Mouse (Mus musculus): Measurements from ENCODE around the gene Sympk. TPM values are rescaled to one million over a fixed set of nuclear protein-coding genes. Genes with fewer than 3 reads are reported as not detected.

Gene Sympk
- polyA plus RNA-seq, 1 experiment = 113 TPM

DNA sequence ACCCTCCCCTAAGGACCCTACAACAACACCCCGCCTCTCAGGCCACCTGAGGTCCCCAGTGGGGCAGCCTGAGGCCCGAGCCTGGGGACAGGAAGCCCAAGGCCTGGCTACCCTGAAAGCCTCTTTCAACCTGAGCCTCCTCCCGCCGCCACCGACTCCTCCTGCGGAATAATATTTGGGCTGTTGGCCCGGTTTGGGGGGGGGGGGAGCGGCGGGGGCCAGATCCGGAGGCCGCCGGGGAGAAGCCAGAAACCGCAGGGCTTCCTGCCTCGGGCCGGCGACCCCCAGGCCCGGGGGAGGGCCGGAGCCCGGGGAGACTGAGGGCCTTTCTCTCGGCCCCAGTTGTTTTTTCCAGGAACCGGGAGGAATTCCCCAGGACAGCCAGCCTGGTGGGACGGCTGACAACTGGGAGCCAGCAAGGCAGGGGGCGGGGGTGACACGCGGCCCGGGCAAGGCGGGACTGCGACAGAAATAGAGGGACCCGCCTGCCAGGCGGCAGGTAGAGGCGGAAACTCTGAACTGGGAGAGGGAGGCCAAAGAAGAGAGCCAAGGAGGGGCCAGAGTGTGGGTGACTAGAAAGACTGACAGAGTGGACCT is 12.1 kb upstream of the Sympk start:
- Histone ChIP-seq H3K4me3 (replicated peaks; ENCODE audit: insufficient read depth, low read depth, low read length) (peak overlapping the region; percentile 53), H3K27ac (ENCODE audit: insufficient read depth, low read length) (peak overlapping the region; percentile 68), H3K4me1 (ENCODE audit: control insufficient read depth, insufficient read depth, low read length) (no peaks in the 10 kb centered on the region), H3K27me3 (ENCODE audit: control insufficient read depth, insufficient read depth, low read length) (no peaks in the 10 kb centered on the region)
- TF ChIP-seq CTCF (IDR thresholded peaks at IDR 0.05; ENCODE audit: borderline replicate concordance, insufficient read depth, low read depth, low read length) = no peak
- TF ChIP-seq POLR2A (IDR thresholded peaks at IDR 0.05; ENCODE audit: borderline replicate concordance, insufficient read depth, low read length) = no peak
- peak; percentile 44 to 57 for DNase-seq
- WGBS = 2% methylated on average over 29 of the region's 31 CpGs

DNA sequence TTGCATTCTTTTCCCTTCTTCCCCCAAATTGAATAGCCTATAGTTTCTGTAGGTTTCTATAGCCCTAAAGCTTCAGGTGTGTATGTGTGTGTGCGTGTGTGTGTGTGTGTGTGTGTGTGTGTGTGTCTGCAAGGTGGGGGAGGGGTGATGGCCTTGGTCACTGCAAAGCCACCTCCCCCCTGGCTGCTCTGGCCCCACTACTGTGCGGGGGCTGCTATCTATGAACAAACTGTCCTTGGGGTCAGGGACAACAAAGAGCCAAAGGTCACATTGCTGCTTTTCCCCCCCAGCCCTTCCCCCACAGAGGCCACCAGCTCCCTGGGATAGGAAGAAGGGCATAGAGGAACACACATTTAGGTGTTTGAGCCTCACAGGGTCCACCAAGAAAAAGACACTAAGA is 11.3 kb upstream of the Sympk start:
- no peaks in the 10 kb centered on the region for H3K27me3 ChIP-seq (ENCODE audit: control insufficient read depth, insufficient read depth, low read length)
- TF ChIP-seq POLR2A (IDR thresholded peaks at IDR 0.05; ENCODE audit: borderline replicate concordance, insufficient read depth, low read length) = no peak
- TF ChIP-seq CTCF (IDR thresholded peaks at IDR 0.05; ENCODE audit: borderline replicate concordance, insufficient read depth, low read depth, low read length) = no peak
- H3K27ac ChIP-seq (ENCODE audit: insufficient read depth, low read length) = no peak overlapping the region
- H3K4me3 ChIP-seq (replicated peaks; ENCODE audit: insufficient read depth, low read depth, low read length) = no peak overlapping the region
- no peak for DNase-seq
- WGBS = 65% methylated on average over 2 of the region's 2 CpGs
- H3K4me1 ChIP-seq (ENCODE audit: control insufficient read depth, insufficient read depth, low read length) = no peaks in the 10 kb centered on the region

DNA sequence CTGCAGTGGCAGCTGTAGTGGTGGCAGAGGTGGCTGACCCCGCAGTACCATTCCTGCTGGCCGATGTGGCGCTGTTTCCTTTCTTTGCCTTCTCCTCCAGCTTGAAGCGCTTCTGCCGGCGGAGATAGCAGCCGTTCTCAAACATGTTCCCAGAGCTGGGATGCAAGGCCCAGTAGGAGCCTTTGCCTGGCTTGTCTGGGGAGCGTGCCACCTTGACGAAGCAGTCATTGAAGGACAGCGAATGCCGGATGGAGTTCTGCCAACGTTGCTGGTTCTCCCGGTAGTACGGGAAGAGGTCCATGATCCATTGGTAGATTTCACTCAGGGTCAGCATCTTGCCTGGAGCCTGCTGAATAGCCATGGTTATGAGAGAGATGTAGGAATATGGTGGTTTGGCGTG is 9.7 kb upstream of the Sympk start:
- no peak for DNase-seq
- WGBS = 67% methylated on average over 15 of the region's 15 CpGs
- Histone ChIP-seq H3K4me3 (replicated peaks; ENCODE audit: insufficient read depth, low read depth, low read length) (no peak overlapping the region), H3K27me3 (ENCODE audit: control insufficient read depth, insufficient read depth, low read length) (no peaks in the 10 kb centered on the region), H3K27ac (ENCODE audit: insufficient read depth, low read length) (no peak overlapping the region), H3K4me1 (ENCODE audit: control insufficient read depth, insufficient read depth, low read length) (no peaks in the 10 kb centered on the region)
- no peak for TF ChIP-seq POLR2A (IDR thresholded peaks at IDR 0.05; ENCODE audit: borderline replicate concordance, insufficient read depth, low read length)
- no peak for TF ChIP-seq CTCF (IDR thresholded peaks at IDR 0.05; ENCODE audit: borderline replicate concordance, insufficient read depth, low read depth, low read length)

DNA sequence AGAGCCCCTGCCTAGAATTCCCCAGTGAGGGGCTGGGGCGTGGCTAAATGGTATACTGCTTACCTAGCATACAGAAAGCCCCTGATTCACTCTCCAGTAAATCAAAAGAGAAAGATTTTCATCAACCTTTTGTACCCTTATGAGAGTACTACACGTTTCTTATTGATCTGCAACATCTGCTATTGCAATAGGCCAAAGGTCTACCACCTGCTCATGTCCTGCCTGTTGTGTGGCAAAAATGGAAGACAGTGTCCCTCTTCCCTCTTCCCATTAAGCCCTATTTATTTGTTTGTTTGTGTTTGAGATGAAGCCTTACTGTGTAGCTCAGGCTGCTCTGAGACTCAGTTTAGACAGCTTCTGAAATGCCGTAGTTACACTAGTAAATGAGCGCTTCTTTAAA is 8.1 kb upstream of the Sympk start:
- no peak overlapping the region for H3K27ac ChIP-seq (ENCODE audit: insufficient read depth, low read length)
- no peak for DNase-seq
- H3K27me3 ChIP-seq (ENCODE audit: control insufficient read depth, insufficient read depth, low read length) = no peaks in the 10 kb centered on the region
- TF ChIP-seq CTCF (IDR thresholded peaks at IDR 0.05; ENCODE audit: borderline replicate concordance, insufficient read depth, low read depth, low read length) = no peak
- WGBS = 83% methylated on average over 4 of the region's 4 CpGs
- H3K4me3 ChIP-seq (replicated peaks; ENCODE audit: insufficient read depth, low read depth, low read length) = no peak overlapping the region
- no peaks in the 10 kb centered on the region for H3K4me1 ChIP-seq (ENCODE audit: control insufficient read depth, insufficient read depth, low read length)

DNA sequence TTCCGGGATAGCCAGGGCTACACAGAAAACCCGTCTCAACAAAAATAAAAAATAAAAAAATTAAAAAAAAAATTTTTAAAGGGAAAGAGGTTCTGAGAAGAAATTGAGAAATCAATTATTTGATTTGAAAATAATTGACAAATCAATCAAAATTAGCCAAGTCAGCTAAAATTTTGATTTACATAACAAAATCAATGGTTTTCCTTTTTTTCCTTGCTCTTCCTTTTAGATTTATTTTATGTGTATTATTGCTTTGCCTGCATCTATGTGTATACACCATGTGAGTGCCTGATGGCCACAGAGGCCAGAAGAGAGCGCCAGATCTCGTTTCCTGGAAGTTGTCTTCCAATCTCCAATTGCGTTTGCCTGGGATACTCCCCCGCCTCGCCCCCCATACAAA is 6.3 kb upstream of the Sympk start:
- WGBS = 91% methylated on average over 7 of the region's 7 CpGs
- TF ChIP-seq CTCF (IDR thresholded peaks at IDR 0.05; ENCODE audit: borderline replicate concordance, insufficient read depth, low read depth, low read length) (no peak), POLR2A (IDR thresholded peaks at IDR 0.05; ENCODE audit: borderline replicate concordance, insufficient read depth, low read length) (no peak)
- no peak overlapping the region for H3K27ac ChIP-seq (ENCODE audit: insufficient read depth, low read length)
- no peaks in the 10 kb centered on the region for H3K4me1 ChIP-seq (ENCODE audit: control insufficient read depth, insufficient read depth, low read length)
- no peaks in the 10 kb centered on the region for H3K27me3 ChIP-seq (ENCODE audit: control insufficient read depth, insufficient read depth, low read length)
- H3K4me3 ChIP-seq (replicated peaks; ENCODE audit: insufficient read depth, low read depth, low read length) = no peak overlapping the region
- DNase-seq = no peak

DNA sequence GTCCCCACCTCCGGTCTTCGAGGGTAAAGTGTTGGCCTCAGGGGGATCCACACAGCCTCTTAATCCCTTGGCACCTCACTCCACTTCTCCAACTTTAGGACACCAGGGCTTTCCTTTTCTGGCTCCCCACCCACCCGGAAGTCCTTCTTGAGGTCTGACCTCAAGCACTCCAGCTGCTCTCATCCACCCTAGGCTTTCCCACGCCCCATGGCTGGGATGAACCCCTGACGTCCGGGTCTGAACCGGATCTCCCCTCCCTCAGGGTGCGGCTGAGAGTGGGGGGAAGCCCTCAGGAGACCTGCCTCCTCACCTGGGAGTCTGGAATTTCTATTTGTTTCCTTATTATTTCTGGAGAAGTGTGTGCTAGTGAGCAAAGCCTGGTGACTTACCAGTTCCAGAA is 3.1 kb upstream of the Sympk start:
- WGBS = 26% methylated on average over 8 of the region's 8 CpGs

DNA sequence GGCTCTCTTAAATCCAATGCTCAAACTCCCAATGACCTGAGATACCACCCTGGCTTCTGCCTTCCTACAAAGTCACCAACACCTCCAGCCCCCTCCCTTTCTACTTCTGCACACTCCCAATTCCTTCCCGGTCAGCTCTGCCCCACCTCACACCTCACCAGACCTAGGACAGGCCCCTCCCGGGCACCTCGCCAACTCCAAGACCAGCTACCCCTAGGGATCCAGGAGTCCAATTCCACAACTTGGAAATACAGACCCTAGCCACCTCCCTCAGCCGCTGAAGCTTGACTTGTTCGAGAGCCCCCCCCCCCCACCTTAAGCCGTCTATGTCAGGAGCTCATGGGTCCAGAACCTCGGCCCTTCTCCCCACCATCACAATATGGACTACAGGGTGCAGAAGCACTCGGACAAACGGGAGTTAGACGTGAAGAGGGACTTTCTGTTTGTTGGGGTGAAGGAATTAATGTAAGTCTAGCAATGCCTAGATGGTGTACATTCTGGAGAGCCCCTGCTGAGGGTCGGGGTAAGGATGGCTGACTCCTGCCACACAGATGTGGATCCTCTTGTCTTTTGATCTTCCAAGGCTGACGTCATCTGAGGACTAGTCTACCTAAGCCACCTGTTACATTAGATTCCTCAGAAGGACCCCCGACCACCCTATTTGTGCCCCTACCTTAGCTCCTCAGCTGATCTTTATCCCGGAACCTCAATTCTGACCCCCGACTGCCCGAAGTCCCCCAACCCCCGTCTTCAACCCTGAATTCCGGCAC is 1.8 kb upstream of the Sympk start:
- Histone ChIP-seq H3K27ac (ENCODE audit: insufficient read depth, low read length) (no peak overlapping the region), H3K4me1 (ENCODE audit: control insufficient read depth, insufficient read depth, low read length) (no peaks in the 10 kb centered on the region), H3K4me3 (replicated peaks; ENCODE audit: insufficient read depth, low read depth, low read length) (no peak overlapping the region), H3K27me3 (ENCODE audit: control insufficient read depth, insufficient read depth, low read length) (peaks cover 3% of the 10 kb centered on the region; the same call in 1 of the 2 replicates)
- 49% methylated on average over 18 of the region's 18 CpGs for WGBS
- no peak for DNase-seq
- no peak for TF ChIP-seq CTCF (IDR thresholded peaks at IDR 0.05; ENCODE audit: borderline replicate concordance, insufficient read depth, low read depth, low read length)
- no peak for TF ChIP-seq POLR2A (IDR thresholded peaks at IDR 0.05; ENCODE audit: borderline replicate concordance, insufficient read depth, low read length)

More for the DNA sequence above, 3.1 kb upstream of the Sympk start:
- H3K4me3 ChIP-seq (replicated peaks; ENCODE audit: insufficient read depth, low read depth, low read length) = no peak overlapping the region
- H3K27me3 ChIP-seq (ENCODE audit: control insufficient read depth, insufficient read depth, low read length) = peaks cover 3% of the 10 kb centered on the region; the same call in 1 of the 2 replicates
- H3K27ac ChIP-seq (ENCODE audit: insufficient read depth, low read length) = no peak overlapping the region
- TF ChIP-seq POLR2A (IDR thresholded peaks at IDR 0.05; ENCODE audit: borderline replicate concordance, insufficient read depth, low read length) (no peak), CTCF (IDR thresholded peaks at IDR 0.05; ENCODE audit: borderline replicate concordance, insufficient read depth, low read depth, low read length) (no peak)
- no peaks in the 10 kb centered on the region for H3K4me1 ChIP-seq (ENCODE audit: control insufficient read depth, insufficient read depth, low read length)
- DNase-seq = no peak

DNA sequence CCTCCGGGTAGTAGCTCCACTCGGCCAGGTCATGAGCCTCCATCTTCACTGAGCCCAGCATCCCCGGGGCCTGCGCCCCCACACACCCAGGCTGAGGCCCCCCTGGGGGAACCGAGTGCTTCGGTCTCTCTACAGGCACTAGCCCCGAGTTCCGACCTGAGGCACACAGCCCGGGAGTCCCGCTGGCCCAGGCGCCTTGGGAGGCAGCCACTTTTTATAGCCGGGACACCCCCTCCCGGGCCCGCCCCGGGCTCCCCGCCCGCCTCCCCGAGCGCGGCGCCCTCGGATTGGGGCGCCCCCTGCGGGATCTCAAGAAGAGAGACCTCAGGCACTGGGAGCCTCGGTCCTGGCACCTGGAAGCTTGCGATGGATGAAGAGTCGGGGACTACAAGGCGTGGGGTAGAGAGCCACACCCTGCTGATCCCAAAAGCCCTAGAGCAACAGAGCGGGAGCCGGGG is 791 bp upstream of the Sympk start, which contains the start of gene Foxa3:
Gene Foxa3 (minus strand): TSS at position 182 of the 458 bp plus-strand sequence.
- peak within 1 kb of the TSS; percentile 59 for H3K4me3 ChIP-seq (replicated peaks; ENCODE audit: insufficient read depth, low read depth, low read length)
- DNase-seq = peak; percentile 46 to 48
- WGBS = 3% methylated on average over 30 of the region's 30 CpGs
- H3K4me1 ChIP-seq (ENCODE audit: control insufficient read depth, insufficient read depth, low read length) = no peaks in the 10 kb centered on the region
- peaks cover 3% of the 10 kb centered on the region; the same call in 1 of the 2 replicates for H3K27me3 ChIP-seq (ENCODE audit: control insufficient read depth, insufficient read depth, low read length)
- TF ChIP-seq CTCF (IDR thresholded peaks at IDR 0.05; ENCODE audit: borderline replicate concordance, insufficient read depth, low read depth, low read length) (no peak), POLR2A (IDR thresholded peaks at IDR 0.05; ENCODE audit: borderline replicate concordance, insufficient read depth, low read length) (no peak)
- no peak within 1 kb of the TSS for H3K27ac ChIP-seq (ENCODE audit: insufficient read depth, low read length)

Measured in cerebellum, adult 2 months (tissue).